Mouse (Mus musculus): ENCODE measurements at regions not wholly inside any gene's neighbourhood (a gene's known extent, or its start where the extent isn't known, plus 50 kb on each side); places are given as distances from the start of the nearest gene placed in this dataset.

DNA sequence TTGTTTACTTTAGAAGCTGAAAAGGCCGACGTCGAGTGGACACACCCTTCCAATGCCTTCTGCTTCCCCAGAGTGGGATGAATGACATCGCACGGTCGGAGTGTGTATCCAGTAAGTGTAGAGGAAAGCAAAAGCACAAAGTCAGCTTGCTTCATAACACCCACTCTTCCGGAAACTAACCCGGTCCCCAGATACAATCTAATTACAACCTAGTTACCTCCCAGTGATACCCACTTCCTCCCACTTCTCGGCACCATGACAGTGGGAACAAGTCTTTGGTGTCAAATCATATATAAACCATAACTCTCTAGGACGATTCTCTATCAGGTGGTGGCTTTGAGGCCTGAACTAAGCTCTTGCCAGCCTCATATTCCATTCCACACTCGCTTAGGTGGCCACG is 231.4 kb upstream of the A1bg start:
- Histone ChIP-seq H3K4me3 (no peak overlapping the region), H3K27ac (no peak overlapping the region)
- no peak for DNase-seq (ENCODE audit: low spot score in 2 of 2)
- TF ChIP-seq CTCF (conservative IDR thresholded peaks at IDR 0.05) = no peak

GRCm38 (mm10) chr15:61142851-61143250 is 220.0 kb upstream of the A1bg start:
- Histone ChIP-seq H3K4me3 (no peak overlapping the region), H3K27ac (no peak overlapping the region)
- TF ChIP-seq CTCF (conservative IDR thresholded peaks at IDR 0.05) = no peak
- DNase-seq (ENCODE audit: low spot score in 2 of 2) = no peak

DNA sequence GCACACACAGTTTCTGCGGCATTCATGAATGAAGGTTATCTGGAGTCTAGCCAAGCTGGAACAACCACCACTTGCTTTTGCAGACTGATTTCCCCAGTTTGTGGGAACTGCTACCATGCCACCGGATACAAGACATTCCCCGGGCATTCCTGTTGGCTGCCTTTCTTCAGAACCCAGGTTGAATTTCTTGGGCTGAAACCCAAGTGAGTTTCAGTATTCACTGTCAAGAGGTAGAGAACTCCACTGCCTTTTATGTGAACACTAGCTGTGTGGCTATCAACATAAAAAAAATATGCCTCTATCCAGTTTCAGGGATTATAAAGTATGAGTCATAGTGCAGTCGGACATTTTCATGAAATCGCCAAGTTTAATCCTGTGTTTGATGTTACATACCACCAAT is 216.3 kb upstream of the A1bg start:
- Histone ChIP-seq H3K27ac (no peak overlapping the region), H3K4me3 (no peak overlapping the region)
- no peak for TF ChIP-seq CTCF (conservative IDR thresholded peaks at IDR 0.05)
- DNase-seq (ENCODE audit: low spot score in 2 of 2) = no peak

DNA sequence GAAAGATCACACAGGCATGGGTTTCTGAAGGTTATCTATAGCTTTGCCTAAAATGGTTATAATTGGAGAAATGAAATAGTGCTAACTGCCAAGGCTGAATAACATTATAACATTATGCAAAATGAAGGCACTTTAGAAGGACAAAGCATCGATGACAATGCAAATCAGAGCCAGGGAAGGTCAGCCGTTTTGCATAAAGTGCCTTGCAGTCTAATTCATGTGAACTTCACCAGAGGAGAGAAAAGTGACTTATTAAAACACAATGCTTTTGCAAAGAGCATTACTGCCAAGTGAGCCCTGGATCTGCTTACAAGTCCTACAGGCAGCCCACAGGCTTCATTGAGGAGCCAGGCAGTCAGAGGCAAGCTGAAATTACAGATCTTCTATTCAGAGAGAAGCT is 214.0 kb upstream of the A1bg start:
- no peak for DNase-seq (ENCODE audit: low spot score in 2 of 2)
- TF ChIP-seq CTCF (conservative IDR thresholded peaks at IDR 0.05) = no peak
- Histone ChIP-seq H3K27ac (no peak overlapping the region), H3K4me3 (no peak overlapping the region)

DNA sequence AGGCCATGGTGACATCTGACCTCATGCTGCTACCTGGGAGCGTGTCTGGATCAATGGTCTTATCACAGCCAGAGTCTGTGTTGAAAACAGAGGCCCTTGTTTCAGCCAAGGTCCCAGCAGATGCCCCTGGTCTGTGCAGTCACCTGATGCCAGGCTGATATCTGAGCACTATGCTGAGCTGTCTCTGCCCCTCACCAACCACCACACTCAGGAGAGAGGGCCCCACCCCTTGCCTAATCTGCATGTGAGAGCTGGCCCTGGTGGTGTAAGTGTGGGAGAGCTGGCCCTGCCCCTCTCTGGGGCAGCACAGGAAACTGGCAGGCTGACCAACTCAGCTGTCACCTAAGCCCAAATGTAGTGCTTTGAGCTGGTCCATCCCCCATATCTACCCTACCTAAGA is 210.5 kb upstream of the A1bg start:
- no peak overlapping the region for H3K4me3 ChIP-seq
- DNase-seq (ENCODE audit: low spot score in 2 of 2) = no peak
- H3K27ac ChIP-seq = no peak overlapping the region
- TF ChIP-seq CTCF (conservative IDR thresholded peaks at IDR 0.05) = no peak

- no peak for TF ChIP-seq CTCF (conservative IDR thresholded peaks at IDR 0.05)
- no peak for DNase-seq (ENCODE audit: low spot score in 2 of 2)
Measured at GRCm38 (mm10) chr15:61127971-61128370, 205.2 kb upstream of the A1bg start.

GRCm38 (mm10) chr15:61127130-61127529 is 204.3 kb upstream of the A1bg start:
- no peak for TF ChIP-seq CTCF (conservative IDR thresholded peaks at IDR 0.05)
- Histone ChIP-seq H3K27ac (no peak overlapping the region), H3K4me3 (no peak overlapping the region)
- DNase-seq (ENCODE audit: low spot score in 2 of 2) = no peak

More at GRCm38 (mm10) chr15:61127971-61128370, 205.2 kb upstream of the A1bg start:
- H3K27ac ChIP-seq = no peak overlapping the region
- H3K4me3 ChIP-seq = no peak overlapping the region

- no peak for TF ChIP-seq CTCF (conservative IDR thresholded peaks at IDR 0.05)
- no peak for DNase-seq (ENCODE audit: low spot score in 2 of 2)
- H3K27ac ChIP-seq = no peak overlapping the region
- H3K4me3 ChIP-seq = no peak overlapping the region
Measured at GRCm38 (mm10) chr15:61116912-61117311, 194.1 kb upstream of the A1bg start.

- TF ChIP-seq CTCF (conservative IDR thresholded peaks at IDR 0.05) = no peak
- no peak overlapping the region for H3K4me3 ChIP-seq
- no peak for DNase-seq (ENCODE audit: low spot score in 2 of 2)
- no peak overlapping the region for H3K27ac ChIP-seq
Measured at GRCm38 (mm10) chr15:61109429-61110128, 186.8 kb upstream of the A1bg start.

- TF ChIP-seq CTCF (conservative IDR thresholded peaks at IDR 0.05) = no peak
- H3K4me3 ChIP-seq = no peak overlapping the region
Measured at GRCm38 (mm10) chr15:61108957-61109356, 186.1 kb upstream of the A1bg start.

GRCm38 (mm10) chr15:61102421-61103412 is 179.9 kb upstream of the A1bg start:
- Histone ChIP-seq H3K27ac (no peak overlapping the region), H3K4me3 (no peak overlapping the region)
- DNase-seq (ENCODE audit: low spot score in 2 of 2) = peak; percentile 65 to 72
- peak; percentile 90 for TF ChIP-seq CTCF (conservative IDR thresholded peaks at IDR 0.05)

More at GRCm38 (mm10) chr15:61108957-61109356, 186.1 kb upstream of the A1bg start:
- H3K27ac ChIP-seq = no peak overlapping the region
- no peak for DNase-seq (ENCODE audit: low spot score in 2 of 2)

DNA sequence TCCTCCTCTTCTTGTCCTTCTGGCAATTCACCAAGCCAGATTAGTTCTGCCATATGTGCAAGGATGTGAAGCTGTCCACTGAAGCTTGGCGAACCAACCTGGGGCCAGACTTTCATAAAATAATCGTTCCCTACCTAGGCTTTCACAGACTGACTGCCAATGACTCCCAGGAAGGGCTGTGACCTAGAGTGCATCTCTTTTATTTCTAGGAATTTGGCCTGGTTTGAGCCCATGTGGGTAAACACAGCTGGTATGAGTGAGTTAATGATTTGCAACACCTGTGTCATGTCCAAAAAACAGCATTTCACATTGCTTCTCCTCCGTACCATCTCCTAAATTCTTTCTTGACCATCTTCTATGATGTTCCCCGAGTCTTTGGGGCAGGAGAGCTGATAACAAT is 178.0 kb upstream of the A1bg start:
- Histone ChIP-seq H3K4me3 (no peak overlapping the region), H3K27ac (no peak overlapping the region)
- no peak for TF ChIP-seq CTCF (conservative IDR thresholded peaks at IDR 0.05)
- DNase-seq (ENCODE audit: low spot score in 2 of 2) = no peak

- Histone ChIP-seq H3K4me3 (no peak overlapping the region), H3K27ac (no peak overlapping the region)
- no peak for TF ChIP-seq CTCF (conservative IDR thresholded peaks at IDR 0.05)
- no peak for DNase-seq (ENCODE audit: low spot score in 2 of 2)
Measured at GRCm38 (mm10) chr15:61098968-61099367, 176.2 kb upstream of the A1bg start.
